Mouse (Mus musculus) hematopoietic stem cell, adult 5-6 weeks (primary cell): ENCODE measurements around the gene Rnf181. TPM values are rescaled to one million over a fixed set of nuclear protein-coding genes. Genes with fewer than 3 reads are reported as not detected.

Experiments used
- ATAC-seq, 2 experiments: fragments of 125-278 bp in 1 of 2; replicated peaks in 1 of 2; 2 replicates each; pipeline ENCODE4 v1.8.0; 2016 to 2017; ENCODE audit warnings: inconsistent platforms in 2 of 2, mild to moderate bottlenecking in 2 of 2, moderate number of reproducible peaks in 2 of 2, low read depth in 1 of 2, moderate TSS enrichment in 1 of 2; ENCODE audit not compliant: low FRiP score in 2 of 2, poor library complexity in 2 of 2, severe bottlenecking in 2 of 2, insufficient read depth in 1 of 2, low TSS enrichment in 1 of 2
- total RNA-seq: library from RNA; stranded (forward); fragments of 172-1452, 232-1000 nt; gene quantifications from 2 replicates; pipeline ENCODE4 v1.2.3, GENCODE M21; 2017

Rnf181 gene
- total RNA-seq, 1 experiment from 2014 or later, result 55.9 TPM

GRCm38 (mm10) chr6:72316044-72316443, 50.7 kb downstream of the Rnf181 start:
- no peak for ATAC-seq

GRCm38 (mm10) chr6:72315384-72315783, 51.4 kb downstream of the Rnf181 start:
- ATAC-seq, result no peak

- ATAC-seq, result no peak
These were observed 53.5 kb downstream of the Rnf181 start for GRCm38 (mm10) chr6:72313124-72313867.

GRCm38 (mm10) chr6:72312198-72312597, 54.6 kb downstream of the Rnf181 start:
- no peak for ATAC-seq

Other genes starting within 250 kb of the Rnf181 start
- gene Atoh8, start 131.4 kb downstream of the Rnf181 start, total RNA-seq, result not detected in 2 replicates
- not detected in 2 replicates for gene Sftpb, start 62.3 kb downstream of the Rnf181 start, total RNA-seq
- 66.7 and 82.2 TPM in 2 replicates for gene Usp39, start 21.8 kb downstream of the Rnf181 start, total RNA-seq
- gene 0610030E20Rik, start 19.6 kb downstream of the Rnf181 start, total RNA-seq, result 23.4 and 24.6 TPM in 2 replicates
- gene Tmem150a, start 11.5 kb downstream of the Rnf181 start, total RNA-seq, result 1.1 and 1.2 TPM in 2 replicates
- gene Vamp5, start 13.5 kb upstream of the Rnf181 start, total RNA-seq, result 57.2 and 59.8 TPM in 2 replicates
- 270 and 419 TPM in 2 replicates for gene Vamp8, start 23.7 kb upstream of the Rnf181 start, total RNA-seq
- 9.4 and 9.8 TPM in 2 replicates for gene Ggcx, start 47.4 kb upstream of the Rnf181 start, total RNA-seq
- 168 and 256 TPM in 2 replicates for gene Mat2a, start 72.6 kb upstream of the Rnf181 start, total RNA-seq
- not detected in 2 replicates for gene Sh2d6, start 154.8 kb upstream of the Rnf181 start, total RNA-seq
- 61.1 and 113 TPM in 2 replicates for gene Capg, start 177.4 kb upstream of the Rnf181 start, total RNA-seq
- gene Elmod3, start 231.5 kb upstream of the Rnf181 start, total RNA-seq, result 7.6 and 9.8 TPM in 2 replicates
- 12.4 and 17.1 TPM in 2 replicates for gene Retsat, start 231.5 kb upstream of the Rnf181 start, total RNA-seq